Mouse (Mus musculus) CH12.LX (cell line): ENCODE data around the gene Phyhd1. TPM values are rescaled to one million over a fixed set of nuclear protein-coding genes. Genes with fewer than 3 reads are reported as not detected.
A peak's percentile ranks its signal among the peaks of the same experiment; 100 is the strongest.

Source experiments
- DNase-seq: peaks from one replicate; pipeline ENCODE4 v3.0.0-alpha.2; 2013; ENCODE audit errors: extremely low read depth
- H3K27ac ChIP-seq: 2 replicates; pipeline ENCODE4 v1.5.1; 2012; ENCODE audit warnings: low read depth, mild to moderate bottlenecking, control low read depth, moderate library complexity; ENCODE audit not compliant: insufficient read depth
- H3K27me3 ChIP-seq: replicated peaks from 2 replicates; pipeline ENCODE3; 2012; ENCODE audit warnings: inconsistent platforms
- H3K36me3 ChIP-seq, 2 experiments: replicated peaks in 1 of 2; 2 replicates each; pipeline versions ENCODE3 to v1.6.1; 2012; ENCODE audit warnings: inconsistent platforms in 1 of 2, low read length in 1 of 2, mild to moderate bottlenecking in 1 of 2, mixed read lengths in 1 of 2, moderate library complexity in 1 of 2; ENCODE audit not compliant: control insufficient read depth in 1 of 2, insufficient read depth in 1 of 2
- H3K4me1 ChIP-seq, 2 experiments: 2 replicates each; pipeline ENCODE4 v1.6.1; 2012; ENCODE audit warnings: inconsistent platforms in 1 of 2, moderate library complexity in 1 of 2; ENCODE audit not compliant: insufficient read depth in 2 of 2, control insufficient read depth in 1 of 2
- H3K4me2 ChIP-seq: 2 replicates; pipeline ENCODE4 v1.6.1; 2012; ENCODE audit warnings: low read depth, mild to moderate bottlenecking, control low read depth; ENCODE audit not compliant: poor library complexity, insufficient read depth, severe bottlenecking
- H3K4me3 ChIP-seq, 3 experiments: fragments of 150-350 bp in 1 of 3; sonication (generic) in 1 of 3; replicated peaks in 1 of 3; 2 replicates each; pipeline versions ENCODE3 to v1.5.1; 2011 to 2012; ENCODE audit warnings: low read depth in 2 of 3, low read length in 2 of 3, mild to moderate bottlenecking in 2 of 3, moderate library complexity in 2 of 3, control low read depth in 1 of 3, improper control_type of control experiment in 1 of 3, inconsistent platforms in 1 of 3, mixed read lengths in 1 of 3; ENCODE audit not compliant: poor library complexity in 1 of 3
- H3K79me2 ChIP-seq: replicated peaks from 2 replicates; pipeline ENCODE4 v1.6.1; 2012; ENCODE audit warnings: mild to moderate bottlenecking, moderate library complexity; ENCODE audit not compliant: control insufficient read depth, poor library complexity, insufficient read depth, severe bottlenecking; ENCODE audit errors: extremely low read depth
- H3K9ac ChIP-seq: 2 replicates; pipeline ENCODE4 v1.6.1; 2012; ENCODE audit warnings: low read depth, mild to moderate bottlenecking, control low read depth, moderate library complexity; ENCODE audit not compliant: insufficient read depth
- H3K9me3 ChIP-seq: replicated peaks from 2 replicates; pipeline ENCODE3; 2012; ENCODE audit warnings: low read length, inconsistent platforms, mixed read lengths
- BHLHE40 ChIP-seq: IDR thresholded peaks from 2 replicates; pipeline ENCODE4 v1.6.1; 2011; ENCODE audit warnings: mild to moderate bottlenecking, low read depth, low read length, improper control_type of control experiment
- CHD1 ChIP-seq: IDR thresholded peaks from 2 replicates; pipeline ENCODE4 v1.6.1; 2012; ENCODE audit warnings: low read depth, low read length, improper control_type of control experiment, inconsistent platforms
- CHD2 ChIP-seq: IDR thresholded peaks from 2 replicates; pipeline ENCODE4 v1.6.1; 2011; ENCODE audit warnings: low read length, improper control_type of control experiment
- CTCF ChIP-seq, 2 experiments: IDR thresholded peaks in 1 of 2; conservative IDR thresholded peaks in 1 of 2; 2 replicates each; pipeline ENCODE4 v1.5.1; 2011 to 2012; ENCODE audit warnings: low read depth in 2 of 2, low read length in 2 of 2, improper control_type of control experiment in 1 of 2, inconsistent platforms in 1 of 2, mild to moderate bottlenecking in 1 of 2, moderate library complexity in 1 of 2
- E2F4 ChIP-seq: IDR thresholded peaks from 2 replicates; pipeline ENCODE4 v1.6.1; 2011; ENCODE audit warnings: low read depth, low read length, improper control_type of control experiment; ENCODE audit not compliant: insufficient replicate concordance
- ELF1 ChIP-seq: IDR thresholded peaks from 2 replicates; pipeline ENCODE4 v1.6.1; 2014; ENCODE audit warnings: low read depth, mild to moderate bottlenecking, inconsistent platforms, low read length, improper control_type of control experiment
- EP300 ChIP-seq: IDR thresholded peaks from 2 replicates; pipeline ENCODE4 v1.6.1; 2011; ENCODE audit warnings: low read length, improper control_type of control experiment
- ETS1 ChIP-seq: conservative IDR thresholded peaks from 2 replicates; pipeline ENCODE4 v1.6.1; 2012; ENCODE audit warnings: low read depth, mild to moderate bottlenecking, inconsistent platforms, low read length, improper control_type of control experiment, moderate library complexity
- GABPA ChIP-seq: IDR thresholded peaks from 2 replicates; pipeline ENCODE4 v1.6.1; 2012; ENCODE audit warnings: low read depth, low read length, improper control_type of control experiment, inconsistent platforms; ENCODE audit not compliant: insufficient replicate concordance
- HCFC1 ChIP-seq: IDR thresholded peaks from 2 replicates; pipeline ENCODE4 v1.6.1; 2012; ENCODE audit warnings: low read depth, mild to moderate bottlenecking, inconsistent platforms, low read length, improper control_type of control experiment
- IRF4 ChIP-seq: IDR thresholded peaks from 2 replicates; pipeline ENCODE4 v1.6.1; 2014; ENCODE audit warnings: low read depth, mild to moderate bottlenecking, inconsistent platforms, low read length, improper control_type of control experiment
- JUN ChIP-seq: IDR thresholded peaks from 2 replicates; pipeline ENCODE4 v1.6.1; 2011; ENCODE audit warnings: low read depth, mild to moderate bottlenecking, low read length, improper control_type of control experiment, moderate library complexity; ENCODE audit not compliant: insufficient read depth
- JUND ChIP-seq: conservative IDR thresholded peaks from 2 replicates; pipeline ENCODE4 v1.6.1; 2011; ENCODE audit warnings: low read depth, low read length, improper control_type of control experiment
- KAT2A ChIP-seq: IDR thresholded peaks from 2 replicates; pipeline ENCODE4 v1.6.1; 2012; ENCODE audit warnings: low read length, improper control_type of control experiment, inconsistent platforms; ENCODE audit not compliant: insufficient replicate concordance
- MAFK ChIP-seq: IDR thresholded peaks from 2 replicates; pipeline ENCODE4 v1.6.1; 2011; ENCODE audit warnings: low read length, improper control_type of control experiment; ENCODE audit not compliant: insufficient replicate concordance
- MAX ChIP-seq: IDR thresholded peaks from 2 replicates; pipeline ENCODE4 v1.6.1; 2011; ENCODE audit warnings: low read length, improper control_type of control experiment
- MAZ ChIP-seq: IDR thresholded peaks from 2 replicates; pipeline ENCODE4 v1.6.1; 2012; ENCODE audit warnings: low read depth, mild to moderate bottlenecking, inconsistent platforms, low read length, improper control_type of control experiment, moderate library complexity
- MEF2A ChIP-seq: IDR thresholded peaks from 2 replicates; pipeline ENCODE4 v1.6.1; 2014; ENCODE audit warnings: low read depth, mild to moderate bottlenecking, inconsistent platforms, low read length, improper control_type of control experiment, borderline replicate concordance
- MXI1 ChIP-seq: IDR thresholded peaks from 2 replicates; pipeline ENCODE4 v1.6.1; 2011; ENCODE audit warnings: mild to moderate bottlenecking, low read depth, low read length, improper control_type of control experiment
- MYC ChIP-seq: IDR thresholded peaks from 2 replicates; pipeline ENCODE4 v1.6.1; 2011; ENCODE audit warnings: low read depth, mild to moderate bottlenecking, improper control_type of control experiment, low read length
- NELFE ChIP-seq: IDR thresholded peaks from 2 replicates; pipeline ENCODE4 v1.6.1; 2011; ENCODE audit warnings: low read depth, low read length, improper control_type of control experiment
- NRF1 ChIP-seq: IDR thresholded peaks from 2 replicates; pipeline ENCODE4 v1.6.1; 2014; ENCODE audit warnings: low read depth, mild to moderate bottlenecking, inconsistent platforms, low read length, improper control_type of control experiment, moderate library complexity
- PAX5 ChIP-seq: IDR thresholded peaks from 2 replicates; pipeline ENCODE4 v1.6.1; 2012; ENCODE audit warnings: low read length, inconsistent platforms, mixed read lengths
- POLR2A ChIP-seq: IDR thresholded peaks from 2 replicates; pipeline ENCODE4 v1.6.1; 2011; ENCODE audit warnings: low read depth, mild to moderate bottlenecking, improper control_type of control experiment, low read length
- POLR2AphosphoS2 ChIP-seq: IDR thresholded peaks from 2 replicates; pipeline ENCODE4 v1.6.1; 2011; ENCODE audit warnings: low read depth, low read length, improper control_type of control experiment
- RAD21 ChIP-seq: IDR thresholded peaks from 2 replicates; pipeline ENCODE4 v1.6.1; 2011; ENCODE audit warnings: low read depth, mild to moderate bottlenecking, low read length, improper control_type of control experiment, moderate library complexity
- RCOR1 ChIP-seq: conservative IDR thresholded peaks from 2 replicates; pipeline ENCODE4 v1.6.1; 2012; ENCODE audit warnings: low read depth, mild to moderate bottlenecking, inconsistent platforms, low read length, improper control_type of control experiment
- SIN3A ChIP-seq: IDR thresholded peaks from 2 replicates; pipeline ENCODE4 v1.6.1; 2012; ENCODE audit warnings: low read length, improper control_type of control experiment, inconsistent platforms
- SMC3 ChIP-seq: IDR thresholded peaks from 2 replicates; pipeline ENCODE4 v1.6.1; 2011; ENCODE audit warnings: low read depth, low read length, improper control_type of control experiment
- TBP ChIP-seq: conservative IDR thresholded peaks from 2 replicates; pipeline ENCODE4 v1.6.1; 2011; ENCODE audit warnings: low read depth, low read length, improper control_type of control experiment
- TCF12 ChIP-seq: IDR thresholded peaks from 2 replicates; pipeline ENCODE4 v1.6.1; 2014; ENCODE audit warnings: low read depth, mild to moderate bottlenecking, inconsistent platforms, low read length, improper control_type of control experiment
- UBTF ChIP-seq: IDR thresholded peaks from 2 replicates; pipeline ENCODE4 v1.6.1; 2012; ENCODE audit warnings: low read depth, mild to moderate bottlenecking, inconsistent platforms, low read length, improper control_type of control experiment, moderate library complexity
- USF1 ChIP-seq: IDR thresholded peaks from 2 replicates; pipeline ENCODE4 v1.6.1; 2014; ENCODE audit warnings: low read depth, mild to moderate bottlenecking, inconsistent platforms, low read length, improper control_type of control experiment
- USF2 ChIP-seq: conservative IDR thresholded peaks from 2 replicates; pipeline ENCODE4 v1.6.1; 2011; ENCODE audit warnings: low read depth, low read length, improper control_type of control experiment
- ZC3H11A ChIP-seq: IDR thresholded peaks from 2 replicates; pipeline ENCODE4 v1.6.1; 2012; ENCODE audit warnings: low read depth, mild to moderate bottlenecking, inconsistent platforms, low read length, improper control_type of control experiment
- ZKSCAN1 ChIP-seq: IDR thresholded peaks from 2 replicates; pipeline ENCODE4 v1.6.1; 2012; ENCODE audit warnings: low read depth, inconsistent platforms, low read length, improper control_type of control experiment, borderline replicate concordance
- ZMIZ1 ChIP-seq: IDR thresholded peaks from 2 replicates; pipeline ENCODE4 v1.6.1; 2012; ENCODE audit warnings: low read depth, mild to moderate bottlenecking, inconsistent platforms, low read length, improper control_type of control experiment
- ZNF384 ChIP-seq: IDR thresholded peaks from 2 replicates; pipeline ENCODE4 v1.6.1; 2012; ENCODE audit warnings: low read depth, low read length, improper control_type of control experiment, inconsistent platforms
- dilution Hi-C: fragments of 300-500 bp; cut with MboI; formaldehyde crosslinking; loops from 2 replicates; pipeline ENCODE4 v1.14.3; 2020; ENCODE audit warnings: low sequenced_read_pairs; ENCODE audit not compliant: extremely low pct_unique_long_range_greater_than_20kb, extremely low pct_ligation_motif_present
- in situ Hi-C: fragments of 300-500 bp; cut with MboI; formaldehyde crosslinking; loops from 3 replicates; pipeline ENCODE4 v1.14.3; 2019; ENCODE audit warnings: low sequenced_read_pairs, low pct_ligation_motif_present, low pct_unique_long_range_greater_than_20kb, mixed read lengths
- polyA plus RNA-seq: library from polyadenylated mRNA; unstranded; fragments of >175 nt; gene quantifications from 2 replicates; pipeline ENCODE4 v1.2.1, GENCODE M21; 2012; ENCODE audit warnings: low read depth; ENCODE audit not compliant: insufficient read length
- total RNA-seq, 2 experiments: library from RNA; depleted of rRNA; stranded (reverse); fragments of 300-350 nt in 1 of 2; fragments of >200 nt in 1 of 2; gene quantifications; 2 replicates each; pipeline ENCODE4 v1.2.3; 2012 to 2014

Phyhd1 gene
- total and polyA plus RNA-seq, 3 experiments: 7.1 to 9.7 (median 8.9) TPM

DNA sequence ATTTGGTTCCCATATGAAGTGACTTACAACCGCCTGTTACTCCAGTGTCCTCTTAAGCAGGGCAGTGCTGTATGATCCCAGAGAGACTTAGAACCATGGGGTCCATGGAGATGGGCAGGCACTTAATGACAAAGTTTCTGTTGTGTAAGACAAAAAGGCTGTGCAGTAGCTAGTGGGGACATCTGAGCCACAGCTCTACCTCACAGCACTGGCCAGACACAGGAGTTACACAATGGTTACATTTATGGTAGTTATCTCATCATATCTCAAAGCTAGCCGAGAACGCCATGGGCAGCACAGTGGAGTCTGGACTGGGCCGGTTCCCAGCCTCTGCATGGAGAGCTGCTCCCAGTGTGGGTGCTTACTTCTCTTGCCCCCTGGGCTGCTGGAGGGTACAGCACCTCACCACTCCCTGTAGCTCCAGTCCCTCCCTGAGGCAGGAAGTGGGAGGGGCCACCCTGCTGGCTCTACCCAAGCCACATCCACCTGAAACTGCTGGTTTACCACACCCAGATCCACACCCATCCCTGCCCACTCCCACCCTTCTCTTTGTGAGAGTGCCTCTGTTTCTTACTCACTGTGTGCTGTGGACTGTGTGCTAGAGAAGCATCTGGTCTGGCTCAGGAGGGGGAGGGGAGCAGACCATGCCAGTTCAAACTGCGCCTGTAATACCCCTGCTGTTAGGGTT lies 14.4 kb upstream of the Phyhd1 start:
- H3K4me3 ChIP-seq: no peak overlapping the region
- H3K27ac ChIP-seq: no peak overlapping the region
- H3K27me3 ChIP-seq: no peaks in the 10 kb centered on the region
- H3K9ac ChIP-seq: no peak overlapping the region
- no peaks in the 10 kb centered on the region for H3K79me2 ChIP-seq
- dilution Hi-C loops (no loop called here), in situ Hi-C loops (no loop called here)
- DNase-seq: peak; percentile 86
- TF ChIP-seq POLR2AphosphoS2 (no peak), MXI1 (0 out of 2 replicates have a peak, but pooled peaks have one; percentile 6), MAZ (0 out of 2 replicates have a peak, but pooled peaks have one; percentile 36), JUN (no peak), CTCF (conservative IDR thresholded peaks at IDR 0.05 in 1 of 2, IDR thresholded peaks at IDR 0.05 in 1 of 2; ENCODE audit: low read depth in 2 of 2, low read length in 2 of 2) (no peak), TBP (no peak), MYC (no peak), ZC3H11A (no peak), UBTF (no peak), NELFE (peak; percentile 30; the same call in 1 of the 2 replicates), IRF4 (peak; percentile 59), HCFC1 (peak; percentile 38; the same call in 1 of the 2 replicates), ELF1 (peak; percentile 58; the same call in 1 of the 2 replicates), NRF1 (no peak), POLR2A (peak; percentile 62), USF1 (no peak), CHD1 (no peak), SMC3 (no peak), GABPA (no peak), E2F4 (no peak), BHLHE40 (no peak), PAX5 (no peak), EP300 (no peak), RCOR1 (no peak), MAX (peak; percentile 16; the same call in 1 of the 2 replicates), TCF12 (0 out of 2 replicates have a peak, but pooled peaks have one; percentile 30), ZKSCAN1 (no peak), MAFK (no peak), RAD21 (no peak), ZMIZ1 (no peak), ZNF384 (no peak), ETS1 (peak; percentile 12; the same call in 1 of the 2 replicates), KAT2A (no peak), JUND (no peak), SIN3A (0 out of 2 replicates have a peak, but pooled peaks have one; percentile 6), MEF2A (no peak), USF2 (no peak), CHD2 (peak; percentile 67; the same call in 1 of the 2 replicates)
- H3K4me1 ChIP-seq: peaks cover 14 to 36% of the 10 kb centered on the region in 2 experiments
- H3K9me3 ChIP-seq: no peaks in the 10 kb centered on the region
- H3K36me3 ChIP-seq: peaks cover 16 to 56% of the 10 kb centered on the region in 2 experiments
- no peak overlapping the region for H3K4me2 ChIP-seq
